Mouse (Mus musculus) megakaryocyte, embryonic 14.5 days (primary cell): ENCODE measurements around the gene Ripply3.

Experiments used
- FLI1 ChIP-seq: IDR thresholded peaks from 2 replicates; pipeline ENCODE4 v1.6.1; 2012; ENCODE audit warnings: low read length, inconsistent platforms, mixed read lengths
- GATA1 ChIP-seq: IDR thresholded peaks from 3 replicates; pipeline ENCODE4 v1.6.1; 2012; ENCODE audit warnings: mixed read lengths, low read length, inconsistent platforms, borderline replicate concordance

DNA sequence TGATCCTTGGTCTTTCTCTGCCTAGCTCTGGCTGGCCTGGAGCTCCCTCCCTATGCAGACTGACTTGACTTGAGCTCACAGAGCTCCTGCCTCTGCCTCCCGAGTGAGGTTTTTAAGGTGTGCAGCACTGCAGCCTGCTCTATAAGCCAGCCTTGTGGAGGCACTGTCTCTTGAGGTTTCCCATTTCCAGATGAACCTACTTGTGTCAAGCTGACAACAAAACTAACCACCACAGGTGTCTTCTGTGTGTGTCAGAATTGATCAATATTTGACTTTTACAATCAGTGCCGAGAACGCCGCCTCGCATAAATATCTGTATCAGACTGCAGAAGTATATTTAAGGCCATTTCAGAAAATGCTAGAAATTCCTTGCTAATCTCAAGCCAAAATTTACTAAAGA lies 13.6 kb upstream of the Ripply3 start:
- no peak for TF ChIP-seq GATA1
- TF ChIP-seq FLI1 = no peak
